Mouse (Mus musculus): ENCODE measurements around the gene Pi4k2a.

Gene Pi4k2a

DNA sequence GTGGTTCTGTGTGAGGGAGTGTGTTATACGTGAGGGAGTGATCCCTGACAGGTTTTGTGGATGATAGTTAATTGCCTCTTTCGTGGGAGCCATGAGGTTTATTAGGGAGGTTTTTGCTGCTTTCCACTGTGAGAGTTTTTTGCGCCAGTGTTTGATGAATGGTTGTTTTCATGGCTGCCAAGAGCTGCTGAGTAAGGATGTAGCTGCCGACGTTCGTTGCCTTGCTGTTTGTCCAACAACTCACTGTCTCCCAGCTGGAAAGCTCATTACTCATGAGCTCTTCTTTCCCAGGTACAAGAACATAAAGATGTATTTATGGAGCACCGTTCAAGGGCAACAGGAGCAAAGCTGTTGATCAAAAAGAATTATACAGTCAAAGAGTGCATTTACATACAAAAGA is 73.9 kb downstream of the Pi4k2a start:
- DNase-seq (ENCODE audit: low spot score), result no peak

DNA sequence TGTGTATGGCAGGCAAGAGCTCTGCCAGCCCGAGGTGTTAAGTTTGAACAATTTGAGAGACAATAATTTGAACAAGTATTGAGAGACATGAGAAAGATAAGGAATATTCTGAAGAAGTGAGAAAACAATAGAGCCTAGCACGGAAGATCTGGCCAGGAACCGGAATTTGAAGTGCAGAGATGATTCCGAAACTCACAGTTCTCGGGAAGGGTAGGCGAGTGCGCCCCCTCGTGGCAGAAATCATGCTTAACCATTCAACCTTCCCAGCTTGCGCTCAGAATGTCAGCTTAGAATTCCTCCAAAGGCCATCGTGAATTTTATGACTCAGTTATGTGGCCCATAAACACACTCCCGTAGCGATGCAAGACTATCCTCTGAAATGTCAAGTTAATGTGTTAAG is 75.9 kb downstream of the Pi4k2a start:
- peak; percentile 87 for DNase-seq (ENCODE audit: low spot score)

DNA sequence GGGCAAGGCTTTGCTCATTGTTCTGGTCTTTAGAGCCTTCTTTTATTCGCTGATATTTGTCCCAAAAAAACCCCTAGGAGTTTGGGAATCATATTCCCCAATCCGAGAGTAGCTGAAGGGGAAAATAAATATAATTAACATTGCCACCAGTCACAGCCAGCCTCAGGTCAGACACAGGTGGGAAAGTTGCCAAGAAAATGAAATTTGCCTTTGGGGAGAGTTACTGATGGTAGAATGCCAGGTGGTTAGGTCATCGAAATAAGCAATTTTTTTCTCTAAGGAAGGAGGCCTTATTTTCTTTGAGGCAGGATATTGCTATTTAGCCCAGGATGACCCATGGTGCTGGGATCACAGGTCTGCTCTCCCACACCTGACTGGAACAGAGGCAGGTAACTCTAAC is 76.5 kb downstream of the Pi4k2a start:
- no peak for DNase-seq (ENCODE audit: low spot score)

DNA sequence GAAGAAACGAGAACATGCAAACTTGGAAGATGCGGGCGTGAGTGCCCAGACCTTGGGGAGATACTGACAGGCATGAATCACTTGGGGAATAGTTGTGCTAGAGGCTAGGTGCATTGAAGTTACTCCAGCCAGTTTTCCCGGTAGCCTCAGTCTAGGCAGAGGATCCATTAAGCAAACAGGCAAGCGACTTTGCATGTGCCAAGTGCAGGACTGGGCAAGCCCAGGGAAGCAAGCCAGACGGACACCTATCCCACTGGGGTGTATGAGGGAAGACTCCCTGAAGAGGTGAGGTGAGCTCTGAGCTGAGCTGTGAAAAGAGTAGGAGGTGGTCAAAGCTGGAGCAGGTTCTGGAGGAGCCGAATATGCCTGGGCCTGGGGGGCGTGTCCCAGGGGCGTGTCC is 77.2 kb downstream of the Pi4k2a start:
- DNase-seq (ENCODE audit: low spot score), result no peak

DNA sequence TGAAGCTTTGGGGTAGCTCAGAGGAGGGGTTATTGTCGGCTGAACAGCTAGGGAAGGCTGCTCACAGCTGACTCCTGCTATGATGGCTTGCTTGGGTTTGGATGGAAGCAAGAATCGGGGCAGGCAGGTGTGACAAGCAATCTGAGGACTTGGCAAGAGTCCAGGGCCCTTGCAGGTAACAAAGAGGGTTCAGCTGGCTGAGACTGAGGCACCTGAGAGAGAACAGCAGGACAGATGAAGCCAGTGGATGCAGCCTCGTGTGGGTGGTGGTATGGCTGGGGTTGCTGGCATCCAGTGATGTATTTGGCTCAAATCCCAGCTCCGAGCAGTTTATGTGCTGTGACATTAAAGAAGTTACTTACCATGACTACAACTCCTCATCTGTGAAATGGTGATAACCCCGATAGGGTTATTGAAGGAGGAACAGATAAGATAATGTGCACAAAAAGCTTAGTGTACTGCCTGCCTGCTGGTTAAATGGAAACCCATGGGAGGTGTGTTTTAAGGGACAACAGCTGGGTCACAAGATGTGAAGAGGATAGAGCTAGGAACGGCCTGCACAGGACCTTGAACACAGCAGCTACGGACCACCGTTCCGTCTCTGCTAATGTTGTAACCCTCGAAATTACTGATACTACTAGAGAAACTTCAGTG is 79.2 kb downstream of the Pi4k2a start:
- no peak for DNase-seq (ENCODE audit: low spot score)

DNA sequence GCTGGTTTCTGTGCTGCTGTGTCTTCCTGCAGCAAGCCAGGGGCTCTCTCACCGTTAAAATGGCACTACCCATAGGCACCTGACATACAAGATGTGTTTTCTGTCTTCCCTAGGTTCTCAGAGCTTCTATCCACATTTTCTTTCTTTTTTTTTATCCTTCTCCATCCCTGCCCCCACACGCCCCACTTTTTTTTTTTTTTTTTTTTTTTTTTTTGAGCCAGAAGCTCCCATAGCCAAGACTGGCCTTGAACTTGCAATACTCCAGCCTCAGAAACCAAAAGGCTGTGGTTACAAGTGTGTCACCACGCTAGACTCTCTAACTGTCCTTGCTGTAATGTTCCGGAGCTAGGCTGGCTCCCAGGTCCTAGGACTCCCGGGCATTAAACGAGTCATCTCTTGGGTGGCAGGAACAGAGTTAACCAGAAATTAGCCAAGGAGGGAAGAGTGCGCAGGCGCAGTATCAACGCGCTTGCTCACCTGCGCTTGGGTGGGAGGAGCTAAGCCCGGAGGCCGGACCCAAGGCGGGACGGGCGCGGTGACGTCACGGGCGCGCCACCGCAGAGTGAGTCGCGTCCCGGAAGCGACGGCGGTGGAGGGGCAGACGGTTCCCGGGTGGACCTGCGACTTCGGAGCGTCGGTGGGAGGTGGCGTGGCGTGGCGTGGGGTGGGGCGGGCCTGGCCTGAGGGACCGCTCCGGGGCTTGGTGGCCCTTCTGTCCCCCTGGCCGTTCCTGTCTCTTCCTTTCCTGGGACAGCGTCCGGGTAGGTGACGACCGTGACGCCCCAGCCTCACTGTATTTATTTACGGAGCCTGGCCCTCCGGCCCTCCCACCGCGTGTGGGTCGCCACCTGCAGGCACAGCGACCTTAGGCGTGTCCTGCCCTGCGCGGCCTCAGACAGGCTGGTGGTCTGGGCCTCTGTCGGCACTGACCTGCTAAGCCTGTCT is 80.0 kb downstream of the Pi4k2a start:
- DNase-seq (ENCODE audit: low spot score), result peak; percentile 59
